Comparison of ENCODE assay signal across 7 mouse cellular contexts in genomic region chr13:23554925-23555838, GRCm38 (mm10). TPM values are rescaled to one million over a fixed set of nuclear protein-coding genes. Genes with fewer than 3 reads are reported as not detected.
DNase-seq lines count a peak whose midpoint lies in the region; ATAC-seq and TF ChIP-seq lines count a peak whose summit lies in the region.

No protein-coding gene starts in this region.

- TF ChIP-seq POLR2A in cortical plate, adult 2 months (IDR thresholded peaks at IDR 0.05; ENCODE audit: extremely low read depth, insufficient read depth, low read length) = peak; percentile 94

- no peaks in the 10 kb centered on the region; the same call in 1 of the 2 replicates for H3K4me1 ChIP-seq in cortical plate, adult 2 months (ENCODE audit: control insufficient read depth, insufficient read depth, low read length)
- H3K4me1 ChIP-seq in intestine, embryonic 15.5 days (replicated peaks) = peaks cover 3% of the 10 kb centered on the region
- H3K4me1 ChIP-seq in limb, embryonic 12.5 days (replicated peaks) = peaks cover 5% of the 10 kb centered on the region
- H3K4me1 ChIP-seq in midbrain, embryonic 13.5 days (replicated peaks) = peaks cover 36% of the 10 kb centered on the region

- peak overlapping the region; percentile 88; the same call in 1 of the 2 replicates for H3K27ac ChIP-seq in cortical plate, adult 2 months (ENCODE audit: insufficient read depth, low read length)
- H3K27ac ChIP-seq in intestine, embryonic 15.5 days = peak overlapping the region; percentile 98
- H3K27ac ChIP-seq in limb, embryonic 12.5 days = peak overlapping the region; percentile 100
- H3K27ac ChIP-seq in midbrain, embryonic 13.5 days = peak overlapping the region; percentile 91

- no peaks in the 10 kb centered on the region for H3K36me3 ChIP-seq in intestine, embryonic 15.5 days
- H3K36me3 ChIP-seq in limb, embryonic 12.5 days = no peaks in the 10 kb centered on the region
- no peaks in the 10 kb centered on the region for H3K36me3 ChIP-seq in midbrain, embryonic 13.5 days

- TF ChIP-seq CTCF in cortical plate, adult 2 months (IDR thresholded peaks at IDR 0.05; ENCODE audit: extremely low read depth, insufficient read depth, low read length) = no peak

- H3K4me3 ChIP-seq in cortical plate, adult 2 months (ENCODE audit: insufficient read depth, low read length) = peak overlapping the region; percentile 85
- peak overlapping the region; percentile 56 for H3K4me3 ChIP-seq in intestine, embryonic 15.5 days (replicated peaks)
- peak overlapping the region; percentile 66 for H3K4me3 ChIP-seq in limb, embryonic 12.5 days (replicated peaks)
- peak overlapping the region; percentile 55 for H3K4me3 ChIP-seq in midbrain, embryonic 13.5 days (replicated peaks)

- intact Hi-C loops in gastrocnemius, postnatal 14 days (cut with DNase I; ENCODE audit: low total_unique reads) = no loop called here

- no peaks in the 10 kb centered on the region for H3K9me3 ChIP-seq in intestine, embryonic 15.5 days
- H3K9me3 ChIP-seq in limb, embryonic 12.5 days = no peaks in the 10 kb centered on the region
- no peaks in the 10 kb centered on the region for H3K9me3 ChIP-seq in midbrain, embryonic 13.5 days

- H3K4me2 ChIP-seq in intestine, embryonic 15.5 days (replicated peaks) = peak overlapping the region; percentile 88
- peak overlapping the region; percentile 90 for H3K4me2 ChIP-seq in limb, embryonic 12.5 days
- H3K4me2 ChIP-seq in midbrain, embryonic 13.5 days (replicated peaks) = peak overlapping the region; percentile 100

- peak; percentile 86 for ATAC-seq in intestine, embryonic 15.5 days
- peak; percentile 90 for ATAC-seq in limb, embryonic 12.5 days (ENCODE audit: insufficient number of reproducible peaks, insufficient read depth, low FRiP score, low TSS enrichment, low read depth)
- ATAC-seq in midbrain, embryonic 13.5 days = peak; percentile 77

- WGBS in intestine, embryonic 15.5 days = under 1% methylated on average over 54 of the region's 54 CpGs
- WGBS in limb, embryonic 12.5 days = under 1% methylated on average over 54 of the region's 54 CpGs
- under 1% methylated on average over 53 of the region's 54 CpGs for WGBS in midbrain, embryonic 13.5 days

- H3K9ac ChIP-seq in intestine, embryonic 15.5 days = peak overlapping the region; percentile 87
- H3K9ac ChIP-seq in limb, embryonic 12.5 days (replicated peaks) = peak overlapping the region; percentile 86
- H3K9ac ChIP-seq in midbrain, embryonic 13.5 days (replicated peaks) = peak overlapping the region; percentile 78

- DNase-seq in adrenal gland, adult (ENCODE audit: inconsistent age in 2 of 2, low spot score in 1 of 2) = peak; percentile 76 to 93
- DNase-seq in gastrocnemius, postnatal 14 days = peak; percentile 56
- DNase-seq in spleen, adult 12 weeks (ENCODE audit: low spot score) = peak; percentile 86

- no peaks in the 10 kb centered on the region for H3K27me3 ChIP-seq in intestine, embryonic 15.5 days (replicated peaks)
- H3K27me3 ChIP-seq in limb, embryonic 12.5 days = no peaks in the 10 kb centered on the region
- no peaks in the 10 kb centered on the region for H3K27me3 ChIP-seq in midbrain, embryonic 13.5 days

RNA-seq across cellular contexts. Expression of gene Hist1h1d, which starts 2.1 kb away (rescaled TPM):
- polyA plus RNA-seq in cortical plate, adult 2 months (2012; rRNA removed) = 0.04 and 0.08 TPM in 2 replicates
- total RNA-seq in gastrocnemius, postnatal 14 days (2021) = 1 to 10 TPM; 8.2 to 9.3 TPM
- polyA plus RNA-seq in intestine, embryonic 15.5 days (2015; fragmentation: Nextera tagmentation; extraction: Ambion mirVana) = 0.46 and 0.64 TPM in 2 replicates
- 0.58 and 0.80 TPM in 2 replicates for polyA plus RNA-seq in limb, embryonic 12.5 days (2016; fragmentation: Nextera tagmentation; extraction: Ambion mirVana)
- 0.23 and 0.24 TPM in 2 replicates for polyA plus RNA-seq in midbrain, embryonic 13.5 days (2015; fragmentation: Nextera tagmentation; extraction: Ambion mirVana)

RNA-seq across cellular contexts. Expression of gene Hist1h4f, which starts 3.7 kb away (rescaled TPM):
- polyA plus RNA-seq in cortical plate, adult 2 months (2012; rRNA removed) = 4.5 and 13.1 TPM in 2 replicates
- 100 to 1,000 TPM; 118 to 120 TPM for total RNA-seq in gastrocnemius, postnatal 14 days (2021)
- polyA plus RNA-seq in intestine, embryonic 15.5 days (2015; fragmentation: Nextera tagmentation; extraction: Ambion mirVana) = 0.88 and 1.0 TPM in 2 replicates
- 2.7 and 3.6 TPM in 2 replicates for polyA plus RNA-seq in limb, embryonic 12.5 days (2016; fragmentation: Nextera tagmentation; extraction: Ambion mirVana)
- polyA plus RNA-seq in midbrain, embryonic 13.5 days (2015; fragmentation: Nextera tagmentation; extraction: Ambion mirVana) = not detected in 2 replicates

RNA-seq across cellular contexts. Expression of gene Hist1h3e, which starts 7.0 kb away (rescaled TPM):
- 1.2 and 2.9 TPM in 2 replicates for polyA plus RNA-seq in cortical plate, adult 2 months (2012; rRNA removed)
- total RNA-seq in gastrocnemius, postnatal 14 days (2021) = 10 to 100 TPM; 54.8 to 55.8 TPM
- polyA plus RNA-seq in intestine, embryonic 15.5 days (2015; fragmentation: Nextera tagmentation; extraction: Ambion mirVana) = 3.5 and 4.3 TPM in 2 replicates
- polyA plus RNA-seq in limb, embryonic 12.5 days (2016; fragmentation: Nextera tagmentation; extraction: Ambion mirVana) = 11.1 and 12.8 TPM in 2 replicates
- 3.1 and 4.7 TPM in 2 replicates for polyA plus RNA-seq in midbrain, embryonic 13.5 days (2015; fragmentation: Nextera tagmentation; extraction: Ambion mirVana)

RNA-seq across cellular contexts. Expression of gene Hist1h3f, which starts 11.3 kb away (rescaled TPM):
- 0.73 TPM in 1 of 2 replicates, not detected in the other for polyA plus RNA-seq in cortical plate, adult 2 months (2012; rRNA removed)
- 10 to 100 TPM; 24.2 to 25.2 TPM for total RNA-seq in gastrocnemius, postnatal 14 days (2021)
- polyA plus RNA-seq in intestine, embryonic 15.5 days (2015; fragmentation: Nextera tagmentation; extraction: Ambion mirVana) = 0.45 and 0.97 TPM in 2 replicates
- polyA plus RNA-seq in limb, embryonic 12.5 days (2016; fragmentation: Nextera tagmentation; extraction: Ambion mirVana) = 2.1 and 3.2 TPM in 2 replicates
- 0.75 and 0.84 TPM in 2 replicates for polyA plus RNA-seq in midbrain, embryonic 13.5 days (2015; fragmentation: Nextera tagmentation; extraction: Ambion mirVana)

RNA-seq across cellular contexts. Expression of gene Hist1h2bh, which starts 12.0 kb away (rescaled TPM):
- polyA plus RNA-seq in cortical plate, adult 2 months (2012; rRNA removed) = 0.29 and 0.38 TPM in 2 replicates
- total RNA-seq in gastrocnemius, postnatal 14 days (2021) = 1 to 10 TPM; 5.5 to 5.7 TPM
- polyA plus RNA-seq in intestine, embryonic 15.5 days (2015; fragmentation: Nextera tagmentation; extraction: Ambion mirVana) = 1.1 and 1.3 TPM in 2 replicates
- polyA plus RNA-seq in limb, embryonic 12.5 days (2016; fragmentation: Nextera tagmentation; extraction: Ambion mirVana) = 1.4 TPM in 2 replicates
- polyA plus RNA-seq in midbrain, embryonic 13.5 days (2015; fragmentation: Nextera tagmentation; extraction: Ambion mirVana) = 0.31 and 0.35 TPM in 2 replicates

Comparison
In these comparisons a context has a peak if more than half of its experiments do, and no peak if none do; other contexts are left out.
1. Peak in every context shown above with its lines: DNase-seq, ATAC-seq, H3K4me3 ChIP-seq and H3K27ac ChIP-seq.